ENCODE assay signal across 23 mouse cellular contexts in genomic region chr13:94069421-94070307, GRCm38 (mm10). TPM values are rescaled to one million over a fixed set of nuclear protein-coding genes. Genes with fewer than 3 reads are reported as not detected.
DNase-seq lines count a peak whose midpoint lies in the region; ATAC-seq lines count a peak whose summit lies in the region.
"Had no signal": no experiment of that assay in that cellular context is flagged by ENCODE, and none has a peak within 500 bp of the region (broad histone marks: within the 10 kb centered on the region; RNA-seq: fewer than 3 reads in every experiment).

No protein-coding gene starts in this region.

- no peak for ATAC-seq in heart, embryonic 11.5 days (replicated peaks; ENCODE audit: insufficient number of reproducible peaks, low FRiP score, low TSS enrichment)
- peak; percentile 38; the same call in 1 of the 2 replicates for ATAC-seq in neural tube, embryonic 12.5 days (ENCODE audit: low FRiP score, low read depth)
- no peak for ATAC-seq in megakaryocyte-erythroid progenitor cell, adult 5-6 weeks (replicated peaks; ENCODE audit: low FRiP score, low TSS enrichment, poor library complexity, severe bottlenecking)
- ATAC-seq: activated CD4-positive, CD25-positive, alpha-beta regulatory T cell, adult 4 months; CD4-positive, CD25-positive, alpha-beta regulatory T cell, adult 4 months; forebrain, embryonic 13.5 days; inflammation-experienced regulatory T-cells, adult 6 months; liver, embryonic 12.5 days had no signal

- H3K36me3 ChIP-seq in heart, embryonic 11.5 days (ENCODE audit: control insufficient read depth, insufficient read depth, low read length), result no peaks in the 10 kb centered on the region
- H3K36me3 ChIP-seq in neural tube, embryonic 12.5 days, result no peaks in the 10 kb centered on the region
- H3K36me3 ChIP-seq: hindbrain, embryonic 13.5 days; liver, embryonic 12.5 days had no signal

- no peak overlapping the region for H3K4me3 ChIP-seq in heart, embryonic 11.5 days (ENCODE audit: low read depth, low read length)
- H3K4me3 ChIP-seq in neural tube, embryonic 12.5 days, result no peak overlapping the region
- H3K4me3 ChIP-seq: forebrain, embryonic 13.5 days; hindbrain, embryonic 13.5 days; limb, embryonic 12.5 days; liver, embryonic 12.5 days; megakaryocyte, embryonic 14.5 days had no signal

- H3K9me3 ChIP-seq in heart, embryonic 11.5 days (replicated peaks; ENCODE audit: control insufficient read depth, low read length), result 0 out of 2 replicates have a peak, but pooled peaks cover 3% of the 10 kb centered on the region
- H3K9me3 ChIP-seq in neural tube, embryonic 12.5 days, result no peaks in the 10 kb centered on the region
- H3K9me3 ChIP-seq: forebrain, embryonic 13.5 days; hindbrain, embryonic 13.5 days; liver, embryonic 12.5 days had no signal

- 0 out of 2 replicates have a peak, but pooled peaks cover 2% of the 10 kb centered on the region for H3K27me3 ChIP-seq in heart, embryonic 11.5 days (ENCODE audit: control insufficient read depth, insufficient read depth, low read length)
- H3K27me3 ChIP-seq in neural tube, embryonic 12.5 days (replicated peaks), result peaks cover 71% of the 10 kb centered on the region

- H3K4me2 ChIP-seq in heart, embryonic 11.5 days, result no peak overlapping the region
- no peak overlapping the region for H3K4me2 ChIP-seq in neural tube, embryonic 12.5 days (replicated peaks)
- H3K4me2 ChIP-seq: forebrain, embryonic 13.5 days; hindbrain, embryonic 13.5 days; limb, embryonic 12.5 days; liver, embryonic 12.5 days had no signal

- 74% methylated on average over 16 of the region's 16 CpGs for WGBS in heart, embryonic 11.5 days (ENCODE audit: insufficient replicate concordance)
- 28% methylated on average over 16 of the region's 16 CpGs for WGBS in neural tube, embryonic 12.5 days

- H3K4me1 ChIP-seq in heart, embryonic 11.5 days (ENCODE audit: control insufficient read depth, insufficient read depth, low read length), result peaks cover 40% of the 10 kb centered on the region
- H3K4me1 ChIP-seq in neural tube, embryonic 12.5 days, result peaks cover 37% of the 10 kb centered on the region

- no peak overlapping the region for H3K27ac ChIP-seq in heart, embryonic 11.5 days (ENCODE audit: low read depth, low read length)
- H3K27ac ChIP-seq in neural tube, embryonic 12.5 days, result no peak overlapping the region
- H3K27ac ChIP-seq: forebrain, embryonic 13.5 days; hindbrain, embryonic 13.5 days; limb, embryonic 12.5 days; liver, embryonic 12.5 days had no signal

- DNase-seq in heart, adult 11 months, result peak; percentile 88
- DNase-seq in kidney, postnatal 4 days, result peak; percentile 55 to 68
- no peak for DNase-seq in kidney, adult 9 months
- peak; percentile 61 for DNase-seq in embryo, embryonic 11 days
- DNase-seq in frontal cortex, adult 2 months (ENCODE audit: extremely low spot score in 1 of 2, low spot score in 1 of 2), result no peak
- DNase-seq: adrenal gland, postnatal 10 days; cerebellum, adult 9-10 months; gastrocnemius, postnatal 25 days; heart, postnatal 10 days; layer of hippocampus, adult 9-11 months; lung, adult 2 months; thymus, postnatal 36 days had no signal

- no peak overlapping the region for H3K9ac ChIP-seq in heart, embryonic 11.5 days (ENCODE audit: low read depth, low read length)
- H3K9ac ChIP-seq in neural tube, embryonic 12.5 days, result no peak overlapping the region
- H3K9ac ChIP-seq: forebrain, embryonic 13.5 days; hindbrain, embryonic 13.5 days; limb, embryonic 12.5 days; liver, embryonic 12.5 days had no signal

RNA-seq across cellular contexts. Expression of gene Lhfpl2, which starts 12.1 kb away (rescaled TPM):
- 18.5 and 24.8 TPM in 2 replicates for polyA plus RNA-seq in heart, embryonic 11.5 days (2014; fragmentation: Nextera tagmentation; extraction: Ambion mirVana)
- 22.3 and 24.2 TPM in 2 replicates for polyA plus RNA-seq in neural tube, embryonic 12.5 days (2016; fragmentation: Nextera tagmentation; extraction: Ambion mirVana)
- polyA plus RNA-seq in frontal cortex, adult 2 months (2012; rRNA removed), result 15.1 and 17.1 TPM in 2 replicates
- 21.4 and 29.7 TPM in 2 replicates for total RNA-seq in megakaryocyte-erythroid progenitor cell, adult 5-6 weeks (2014; fragmentation: Nextera tagmentation)
- 22.9 and 24.2 TPM in 2 replicates for total RNA-seq in megakaryocyte-erythroid progenitor cell, adult 5-6 weeks (2017)
- polyA plus RNA-seq: activated CD4-positive, CD25-positive, alpha-beta regulatory T cell, adult 4 months; inflammation-experienced regulatory T-cells, adult 6 months had no signal

Comparison
In these comparisons a context has a peak if more than half of its experiments do, and no peak if none do; other contexts are left out.
1. DNase-seq: peak in heart, adult 11 months (single experiment), kidney, postnatal 4 days (2 of 2) and embryo, embryonic 11 days (single experiment); none in kidney, adult 9 months (single experiment) and frontal cortex, adult 2 months (0 of 2).